Mouse (Mus musculus) MEL (cell line): ENCODE measurements around the gene Vsx2. TPM values are rescaled to one million over a fixed set of nuclear protein-coding genes. Genes with fewer than 3 reads are reported as not detected.

Source experiments
- DNase-seq: peaks from one replicate; pipeline ENCODE4 v3.0.0; 2011; ENCODE audit warnings: low read depth, low spot score
- H3K27ac ChIP-seq: 2 replicates; pipeline ENCODE4 v1.5.1; 2012; ENCODE audit warnings: low read depth, mild to moderate bottlenecking, control low read depth, low read length, moderate library complexity; ENCODE audit not compliant: control insufficient read depth
- H3K27me3 ChIP-seq, 2 experiments: fragments of 150-350 bp in 1 of 2; sonication (generic) in 1 of 2; 2 replicates each; pipeline ENCODE4 v1.6.1; 2012; ENCODE audit warnings: low read length in 2 of 2, mild to moderate bottlenecking in 2 of 2, improper control_type of control experiment in 1 of 2, moderate library complexity in 1 of 2; ENCODE audit not compliant: insufficient read depth in 2 of 2, control insufficient read depth in 1 of 2
- H3K36me3 ChIP-seq, 2 experiments: 2 replicates each; pipeline ENCODE4 v1.6.1; 2012 to 2014; ENCODE audit warnings: low read length in 2 of 2, improper control_type of control experiment in 1 of 2, inconsistent platforms in 1 of 2, mild to moderate bottlenecking in 1 of 2; ENCODE audit not compliant: insufficient read depth in 2 of 2, control insufficient read depth in 1 of 2
- H3K4me1 ChIP-seq, 2 experiments: fragments of 150-350 bp in 1 of 2; sonication (generic) in 1 of 2; 2 replicates each; pipeline ENCODE4 v1.6.1; 2012; ENCODE audit warnings: low read length in 2 of 2, improper control_type of control experiment in 1 of 2, mild to moderate bottlenecking in 1 of 2; ENCODE audit not compliant: insufficient read depth in 2 of 2, control insufficient read depth in 1 of 2
- H3K4me3 ChIP-seq, 2 experiments: fragments of 150-350 bp in 1 of 2; sonication (generic) in 1 of 2; 2 replicates each; pipeline ENCODE4 v1.5.1; 2012; ENCODE audit warnings: low read depth in 2 of 2, low read length in 2 of 2, mild to moderate bottlenecking in 2 of 2, moderate library complexity in 2 of 2, control low read depth in 1 of 2, improper control_type of control experiment in 1 of 2; ENCODE audit not compliant: control insufficient read depth in 1 of 2, insufficient read depth in 1 of 2
- H3K79me2 ChIP-seq: 2 replicates; pipeline ENCODE4 v1.6.1; 2012; ENCODE audit warnings: mild to moderate bottlenecking, low read length, moderate library complexity; ENCODE audit not compliant: control insufficient read depth, poor library complexity, insufficient read depth
- H3K9ac ChIP-seq: 2 replicates; pipeline ENCODE4 v1.6.1; 2012; ENCODE audit warnings: low read depth, mild to moderate bottlenecking, control low read depth, low read length, moderate library complexity; ENCODE audit not compliant: control insufficient read depth, poor library complexity, severe bottlenecking
- H3K9me3 ChIP-seq: fragments of 150-350 bp; sonication (generic); replicated peaks from 2 replicates; pipeline ENCODE4 v1.6.1; 2012; ENCODE audit warnings: mild to moderate bottlenecking, low read length, improper control_type of control experiment, moderate library complexity; ENCODE audit not compliant: insufficient read depth
- CHD2 ChIP-seq: IDR thresholded peaks from 2 replicates; pipeline ENCODE4 v1.6.1; 2011; ENCODE audit warnings: low read length, improper control_type of control experiment
- ELF1 ChIP-seq: IDR thresholded peaks from 2 replicates; pipeline ENCODE4 v1.6.1; 2014; ENCODE audit warnings: low read depth, mild to moderate bottlenecking, inconsistent platforms, low read length, improper control_type of control experiment, moderate library complexity
- ETS1 ChIP-seq: IDR thresholded peaks from 2 replicates; pipeline ENCODE4 v1.6.1; 2012; ENCODE audit warnings: low read depth, mild to moderate bottlenecking, inconsistent platforms, low read length, improper control_type of control experiment, moderate library complexity
- JUND ChIP-seq: IDR thresholded peaks from 2 replicates; pipeline ENCODE4 v1.6.1; 2011; ENCODE audit warnings: low read depth, mild to moderate bottlenecking, improper control_type of control experiment, low read length
- KAT2A ChIP-seq: conservative IDR thresholded peaks from 2 replicates; pipeline ENCODE4 v1.6.1; 2012; ENCODE audit warnings: low read depth, low read length, improper control_type of control experiment, inconsistent platforms
- MAFK ChIP-seq: IDR thresholded peaks from 2 replicates; pipeline ENCODE4 v1.6.1; 2011; ENCODE audit warnings: low read depth, mild to moderate bottlenecking, low read length, improper control_type of control experiment, borderline replicate concordance
- MAX ChIP-seq: IDR thresholded peaks from 2 replicates; pipeline ENCODE4 v1.6.1; 2011; ENCODE audit warnings: low read length, improper control_type of control experiment
- MAZ ChIP-seq: IDR thresholded peaks from 2 replicates; pipeline ENCODE4 v1.6.1; 2012; ENCODE audit warnings: low read depth, mild to moderate bottlenecking, inconsistent platforms, low read length, improper control_type of control experiment
- MEF2A ChIP-seq: IDR thresholded peaks from 2 replicates; pipeline ENCODE4 v1.6.1; 2014; ENCODE audit warnings: low read depth, mild to moderate bottlenecking, inconsistent platforms, low read length, improper control_type of control experiment; ENCODE audit not compliant: poor library complexity, insufficient replicate concordance, severe bottlenecking; ENCODE audit errors: extremely low read depth
- MXI1 ChIP-seq: IDR thresholded peaks from 2 replicates; pipeline ENCODE4 v1.6.1; 2011; ENCODE audit warnings: mild to moderate bottlenecking, low read depth, low read length, improper control_type of control experiment
- MYC ChIP-seq: IDR thresholded peaks from 2 replicates; pipeline ENCODE4 v1.6.1; 2011; ENCODE audit warnings: low read depth, mild to moderate bottlenecking, low read length, improper control_type of control experiment, moderate library complexity
- RAD21 ChIP-seq: IDR thresholded peaks from 2 replicates; pipeline ENCODE4 v1.6.1; 2011; ENCODE audit warnings: mild to moderate bottlenecking, low read depth, low read length, improper control_type of control experiment
- SIN3A ChIP-seq: IDR thresholded peaks from 2 replicates; pipeline ENCODE4 v1.6.1; 2012; ENCODE audit warnings: low read length, improper control_type of control experiment, inconsistent platforms
- TBP ChIP-seq: IDR thresholded peaks from 2 replicates; pipeline ENCODE4 v1.8.0; 2011; ENCODE audit warnings: low read depth, low read length, improper control_type of control experiment
- UBTF ChIP-seq: IDR thresholded peaks from 2 replicates; pipeline ENCODE4 v1.6.1; 2012; ENCODE audit warnings: low read depth, mild to moderate bottlenecking, inconsistent platforms, low read length, improper control_type of control experiment, moderate library complexity, borderline replicate concordance; ENCODE audit not compliant: insufficient read depth
- USF2 ChIP-seq, 2 experiments: IDR thresholded peaks; 2 replicates each; pipeline ENCODE4 v1.6.1; 2011 to 2012; ENCODE audit warnings: improper control_type of control experiment in 2 of 2, low read length in 2 of 2, borderline replicate concordance in 1 of 2, inconsistent platforms in 1 of 2, low read depth in 1 of 2, mild to moderate bottlenecking in 1 of 2; ENCODE audit not compliant: insufficient read depth in 1 of 2
- ZC3H11A ChIP-seq: IDR thresholded peaks from 2 replicates; pipeline ENCODE4 v1.6.1; 2012; ENCODE audit warnings: low read depth, mild to moderate bottlenecking, inconsistent platforms, low read length, improper control_type of control experiment
- ZKSCAN1 ChIP-seq: IDR thresholded peaks from 2 replicates; pipeline ENCODE4 v1.6.1; 2012; ENCODE audit warnings: low read depth, mild to moderate bottlenecking, inconsistent platforms, low read length, improper control_type of control experiment, moderate library complexity
- polyA plus RNA-seq, 2 experiments: library from polyadenylated mRNA; stranded (reverse) in 1 of 2; unstranded in 1 of 2; fragments of >175 nt in 1 of 2; fragments of >200 nt in 1 of 2; gene quantifications; 2 replicates each; pipeline versions ENCODE4 v1.2.1 to v1.2.4; 2012; ENCODE audit warnings: low replicate concordance in 2 of 2, low read depth in 1 of 2; ENCODE audit not compliant: insufficient read length in 2 of 2, insufficient read depth in 1 of 2, missing spikeins in 1 of 2
- total RNA-seq: library from RNA; depleted of rRNA; stranded (reverse); fragments of 300-350 nt; gene quantifications from 2 replicates; pipeline ENCODE4 v1.2.3, GENCODE M21; 2012

Vsx2 gene
- total and polyA plus RNA-seq, 3 experiments: not detected

DNA sequence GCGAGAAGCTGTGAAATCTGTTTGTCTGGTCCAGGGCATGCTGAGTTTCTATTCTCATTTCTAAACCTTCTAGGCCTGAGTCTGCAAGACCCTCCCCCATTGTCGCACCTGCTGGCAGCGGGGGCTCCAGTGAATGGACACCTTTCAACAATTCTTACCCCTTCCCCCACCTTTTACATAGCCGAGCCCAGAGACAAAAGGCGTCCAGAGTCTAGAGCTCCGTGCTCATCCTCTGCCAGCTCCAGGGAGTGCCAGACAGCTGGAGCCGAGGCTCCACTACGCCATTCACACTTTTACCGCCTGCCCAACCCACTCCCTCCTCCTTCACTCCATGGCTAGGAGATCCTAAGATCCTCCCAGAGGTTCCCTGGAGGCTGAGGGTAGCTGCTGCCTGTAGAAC lies 55.6 kb downstream of the Vsx2 start:
- Histone ChIP-seq H3K27ac (no peak overlapping the region), H3K9ac (no peak overlapping the region)

DNA sequence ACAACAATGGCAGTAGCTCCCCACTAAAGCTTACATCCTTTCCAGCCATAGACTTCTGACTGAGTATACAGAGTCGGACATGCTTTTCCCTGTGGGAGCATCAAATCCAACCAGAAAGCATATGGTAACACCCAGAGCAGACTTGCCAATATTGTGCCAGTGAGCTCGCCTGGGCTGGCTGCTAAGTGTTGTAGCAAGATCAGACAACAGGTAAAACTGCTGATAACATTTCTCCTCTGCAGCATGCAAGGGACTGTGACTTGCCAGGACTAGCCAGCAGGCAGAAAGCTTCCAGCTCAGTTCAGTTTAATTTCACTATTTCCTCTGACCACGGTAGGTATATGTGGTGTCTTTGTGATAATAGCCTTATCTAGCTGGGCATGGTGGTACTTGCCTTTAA lies 62.3 kb downstream of the Vsx2 start:
- H3K4me1 ChIP-seq: no peaks in the 10 kb centered on the region
- no peak overlapping the region for H3K27ac ChIP-seq
- TF ChIP-seq ZKSCAN1 (no peak), JUND (no peak), KAT2A (no peak), UBTF (no peak), SIN3A (no peak), RAD21 (no peak), CHD2 (no peak), MAZ (no peak), MEF2A (no peak), USF2 (IDR thresholded peaks at IDR 0.05; ENCODE audit: borderline replicate concordance in 1 of 2, insufficient read depth in 1 of 2, low read depth in 1 of 2, low read length in 2 of 2) (no peak), TBP (no peak), ZC3H11A (no peak)
- no peaks in the 10 kb centered on the region for H3K79me2 ChIP-seq
- H3K9ac ChIP-seq: no peak overlapping the region
- no peak overlapping the region for H3K4me3 ChIP-seq
- peaks cover 9 to 11% of the 10 kb centered on the region in 2 experiments for H3K27me3 ChIP-seq
- DNase-seq: no peak
- no peaks in the 10 kb centered on the region for H3K9me3 ChIP-seq
- H3K36me3 ChIP-seq: no peaks in the 10 kb centered on the region; a peak in 1 of 4 replicates

More for the DNA sequence above, 55.6 kb downstream of the Vsx2 start:
- Histone ChIP-seq H3K4me3 (no peak overlapping the region), H3K36me3 (no peaks in the 10 kb centered on the region), H3K9me3 (no peaks in the 10 kb centered on the region), H3K27me3 (peaks cover 11 to 14% of the 10 kb centered on the region in 2 experiments), H3K4me1 (no peaks in the 10 kb centered on the region), H3K79me2 (no peaks in the 10 kb centered on the region)
- TF ChIP-seq ZC3H11A: no peak
- TF ChIP-seq ZKSCAN1: no peak
- TF ChIP-seq MAZ: no peak
- no peak for TF ChIP-seq CHD2
- TF ChIP-seq USF2 (IDR thresholded peaks at IDR 0.05; ENCODE audit: borderline replicate concordance in 1 of 2, insufficient read depth in 1 of 2, low read depth in 1 of 2, low read length in 2 of 2): no peak
- no peak for TF ChIP-seq TBP
- TF ChIP-seq SIN3A: no peak
- no peak for TF ChIP-seq MAX
- no peak for TF ChIP-seq ELF1
- TF ChIP-seq ETS1: no peak
- TF ChIP-seq RAD21: no peak
- TF ChIP-seq MXI1: no peak
- no peak for TF ChIP-seq MYC
- TF ChIP-seq MAFK: no peak
- DNase-seq: no peak
